Mouse (Mus musculus): ENCODE results near the gene Hnf1a. TPM values are rescaled to one million over a fixed set of nuclear protein-coding genes. Genes with fewer than 3 reads are reported as not detected.

The Hnf1a gene
- total and polyA plus RNA-seq, 3 experiments, result not detected

- DNase-seq, result no peak
- 44% methylated on average over 7 of the region's 7 CpGs for WGBS
- intact Hi-C loops (cut with DNase I), result no loop called here
- Histone ChIP-seq H3K4me1 (ENCODE audit: control insufficient read depth, insufficient read depth, low read length) (no peaks in the 10 kb centered on the region; the same call in 1 of the 2 replicates), H3K4me3 (no peak overlapping the region), H3K9ac (ENCODE audit: low read depth, low read length) (no peak overlapping the region), H3K36me3 (ENCODE audit: control insufficient read depth, insufficient read depth, low read length) (no peaks in the 10 kb centered on the region), H3K27me3 (ENCODE audit: control insufficient read depth, insufficient read depth, low read length) (no peaks in the 10 kb centered on the region; the same call in none of the 2 replicates), H3K79me2 (replicated peaks; ENCODE audit: control insufficient read depth, insufficient read depth, low read length) (no peaks in the 10 kb centered on the region), H3K27ac (no peak overlapping the region)
- TF ChIP-seq POLR2A (IDR thresholded peaks at IDR 0.05; ENCODE audit: insufficient read depth, low read depth, low read length) (no peak), CTCF (IDR thresholded peaks at IDR 0.05) (no peak), EP300 (IDR thresholded peaks at IDR 0.05; ENCODE audit: insufficient read depth, low read depth, low read length) (no peak)
These were observed 6.5 kb downstream of the Hnf1a start for GRCm38 (mm10) chr5:114964315-114964966.

- H3K27me3 ChIP-seq (ENCODE audit: control insufficient read depth, insufficient read depth, low read length), result no peaks in the 10 kb centered on the region
- H3K4me1 ChIP-seq (ENCODE audit: control insufficient read depth, insufficient read depth, low read length), result no peaks in the 10 kb centered on the region; the same call in 1 of the 2 replicates
- no peak overlapping the region for H3K27ac ChIP-seq
- intact Hi-C loops (cut with DNase I), result no loop called here
- no peaks in the 10 kb centered on the region for H3K36me3 ChIP-seq (ENCODE audit: control insufficient read depth, insufficient read depth, low read length)
- no peak overlapping the region for H3K4me3 ChIP-seq
- no peaks in the 10 kb centered on the region for H3K79me2 ChIP-seq (replicated peaks; ENCODE audit: control insufficient read depth, insufficient read depth, low read length)
- WGBS, result 45% methylated on average over 4 of the region's 4 CpGs
- TF ChIP-seq EP300 (IDR thresholded peaks at IDR 0.05; ENCODE audit: insufficient read depth, low read depth, low read length) (no peak), CTCF (IDR thresholded peaks at IDR 0.05) (no peak), POLR2A (IDR thresholded peaks at IDR 0.05; ENCODE audit: insufficient read depth, low read depth, low read length) (no peak)
- no peak overlapping the region for H3K9ac ChIP-seq (ENCODE audit: low read depth, low read length)
- no peak for DNase-seq
These were observed 9.1 kb downstream of the Hnf1a start for GRCm38 (mm10) chr5:114961590-114962360.

GRCm38 (mm10) chr5:114958069-114958468, 12.8 kb downstream of the Hnf1a start:
- DNase-seq, result no peak
- WGBS, result 86% methylated on average over 5 of the region's 5 CpGs
- no peak for TF ChIP-seq POLR2A (IDR thresholded peaks at IDR 0.05; ENCODE audit: insufficient read depth, low read depth, low read length)
- TF ChIP-seq CTCF (IDR thresholded peaks at IDR 0.05), result no peak
- TF ChIP-seq EP300 (IDR thresholded peaks at IDR 0.05; ENCODE audit: insufficient read depth, low read depth, low read length), result no peak
- no peaks in the 10 kb centered on the region for H3K4me1 ChIP-seq (ENCODE audit: control insufficient read depth, insufficient read depth, low read length)
- no peak overlapping the region for H3K9ac ChIP-seq (ENCODE audit: low read depth, low read length)
- intact Hi-C loops (cut with DNase I), result no loop called here
- no peak overlapping the region for H3K27ac ChIP-seq
- H3K4me3 ChIP-seq, result no peak overlapping the region
- no peaks in the 10 kb centered on the region for H3K27me3 ChIP-seq (ENCODE audit: control insufficient read depth, insufficient read depth, low read length)
- no peaks in the 10 kb centered on the region for H3K79me2 ChIP-seq (replicated peaks; ENCODE audit: control insufficient read depth, insufficient read depth, low read length)
- H3K36me3 ChIP-seq (ENCODE audit: control insufficient read depth, insufficient read depth, low read length), result no peaks in the 10 kb centered on the region

GRCm38 (mm10) chr5:114953326-114953725, 17.6 kb downstream of the Hnf1a start:
- 79% methylated on average over 14 of the region's 14 CpGs for WGBS
- no peaks in the 10 kb centered on the region for H3K36me3 ChIP-seq (ENCODE audit: control insufficient read depth, insufficient read depth, low read length)
- TF ChIP-seq EP300 (IDR thresholded peaks at IDR 0.05; ENCODE audit: insufficient read depth, low read depth, low read length) (no peak), CTCF (IDR thresholded peaks at IDR 0.05) (no peak), POLR2A (IDR thresholded peaks at IDR 0.05; ENCODE audit: insufficient read depth, low read depth, low read length) (no peak)
- H3K79me2 ChIP-seq (replicated peaks; ENCODE audit: control insufficient read depth, insufficient read depth, low read length), result no peaks in the 10 kb centered on the region
- H3K9ac ChIP-seq (ENCODE audit: low read depth, low read length), result no peak overlapping the region
- no peaks in the 10 kb centered on the region for H3K4me1 ChIP-seq (ENCODE audit: control insufficient read depth, insufficient read depth, low read length)
- H3K27me3 ChIP-seq (ENCODE audit: control insufficient read depth, insufficient read depth, low read length), result no peaks in the 10 kb centered on the region
- no peak for DNase-seq
- H3K4me3 ChIP-seq, result no peak overlapping the region
- intact Hi-C loops (cut with DNase I), result no loop called here
- H3K27ac ChIP-seq, result no peak overlapping the region

- DNase-seq, result no peak
- H3K36me3 ChIP-seq (ENCODE audit: control insufficient read depth, insufficient read depth, low read length), result no peaks in the 10 kb centered on the region
- H3K9ac ChIP-seq (ENCODE audit: low read depth, low read length), result no peak overlapping the region
- H3K4me3 ChIP-seq, result no peak overlapping the region
- no peaks in the 10 kb centered on the region for H3K79me2 ChIP-seq (replicated peaks; ENCODE audit: control insufficient read depth, insufficient read depth, low read length)
- intact Hi-C loops (cut with DNase I), result no loop called here
- H3K27ac ChIP-seq, result no peak overlapping the region
- no peaks in the 10 kb centered on the region for H3K27me3 ChIP-seq (ENCODE audit: control insufficient read depth, insufficient read depth, low read length)
- WGBS, result 71% methylated on average over 21 of the region's 21 CpGs
- no peaks in the 10 kb centered on the region for H3K4me1 ChIP-seq (ENCODE audit: control insufficient read depth, insufficient read depth, low read length)
- no peak for TF ChIP-seq EP300 (IDR thresholded peaks at IDR 0.05; ENCODE audit: insufficient read depth, low read depth, low read length)
- no peak for TF ChIP-seq CTCF (IDR thresholded peaks at IDR 0.05)
- TF ChIP-seq POLR2A (IDR thresholded peaks at IDR 0.05; ENCODE audit: insufficient read depth, low read depth, low read length), result no peak
These were observed 19.5 kb downstream of the Hnf1a start for GRCm38 (mm10) chr5:114951279-114951880.
